Mouse (Mus musculus): ENCODE data around the gene Dach1.

Dach1 gene

GRCm38 (mm10) chr14:97847641-97848040 lies 321.9 kb downstream of the Dach1 start:
- DNase-seq (ENCODE audit: low spot score): no peak

GRCm38 (mm10) chr14:97839275-97839674 lies 330.3 kb downstream of the Dach1 start:
- DNase-seq (ENCODE audit: low spot score): no peak

- no peak for DNase-seq (ENCODE audit: low spot score)
These were observed 339.7 kb downstream of the Dach1 start for GRCm38 (mm10) chr14:97829865-97830264.

- DNase-seq (ENCODE audit: low spot score): no peak
These were observed 354.9 kb downstream of the Dach1 start for GRCm38 (mm10) chr14:97814555-97815175.

- DNase-seq (ENCODE audit: low spot score): no peak
These were observed 356.0 kb downstream of the Dach1 start for GRCm38 (mm10) chr14:97813557-97813956.

GRCm38 (mm10) chr14:97795385-97795952 lies 374.1 kb downstream of the Dach1 start:
- DNase-seq (ENCODE audit: low spot score): no peak

- no peak for DNase-seq (ENCODE audit: low spot score)
These were observed 395.3 kb downstream of the Dach1 start for GRCm38 (mm10) chr14:97774135-97774767.

- no peak for DNase-seq (ENCODE audit: low spot score)
These were observed 415.2 kb downstream of the Dach1 start for GRCm38 (mm10) chr14:97754400-97754799.

- DNase-seq (ENCODE audit: low spot score): no peak
These were observed 415.6 kb downstream of the Dach1 start for GRCm38 (mm10) chr14:97753973-97754372.

- no peak for DNase-seq (ENCODE audit: low spot score)
These were observed 426.3 kb downstream of the Dach1 start for GRCm38 (mm10) chr14:97743252-97743651.

- no peak for DNase-seq (ENCODE audit: low spot score)
These were observed 426.8 kb downstream of the Dach1 start for GRCm38 (mm10) chr14:97742785-97743184.
